Mouse (Mus musculus) kidney, embryonic 14.5 days (tissue): ENCODE results near the gene Slc25a45. TPM values are rescaled to one million over a fixed set of nuclear protein-coding genes. Genes with fewer than 3 reads are reported as not detected.

Experiments
- ATAC-seq: fragments of 200-750 bp; cut with Nextera tagmentation; 2 replicates; pipeline ENCODE4 v1.8.0; 2017; ENCODE audit warnings: moderate number of reproducible peaks, mild to moderate bottlenecking, moderate TSS enrichment, moderate library complexity; ENCODE audit not compliant: low FRiP score, low TSS enrichment
- H3K27ac ChIP-seq: fragments of 300-500 bp; sonication (generic); 2 replicates; pipeline ENCODE4 v1.5.1; 2014; ENCODE audit warnings: low read depth, mild to moderate bottlenecking, low read length, moderate library complexity, mixed read lengths
- H3K27me3 ChIP-seq: fragments of 300-500 bp; sonication (generic); 2 replicates; pipeline ENCODE4 v1.6.1; 2014; ENCODE audit warnings: mild to moderate bottlenecking, low read length; ENCODE audit not compliant: control insufficient read depth, insufficient read depth
- H3K36me3 ChIP-seq: fragments of 300-500 bp; sonication (generic); 2 replicates; pipeline ENCODE4 v1.6.1; 2014; ENCODE audit warnings: low read length, mixed read lengths; ENCODE audit not compliant: control insufficient read depth, insufficient read depth
- H3K4me1 ChIP-seq: fragments of 300-500 bp; sonication (generic); 2 replicates; pipeline ENCODE4 v1.6.1; 2014; ENCODE audit warnings: low read length, mixed read lengths; ENCODE audit not compliant: control insufficient read depth, insufficient read depth
- H3K4me2 ChIP-seq: fragments of 300-500 bp; sonication (generic); replicated peaks from 2 replicates; pipeline ENCODE4 v1.6.1; 2014; ENCODE audit warnings: low read depth, mild to moderate bottlenecking, low read length
- H3K4me3 ChIP-seq: fragments of 300-500 bp; sonication (generic); 2 replicates; pipeline ENCODE4 v1.5.1; 2014; ENCODE audit warnings: mild to moderate bottlenecking, low read length
- H3K9ac ChIP-seq: fragments of 300-500 bp; sonication (generic); 2 replicates; pipeline ENCODE4 v1.6.1; 2014; ENCODE audit warnings: low read depth, mild to moderate bottlenecking, low read length, moderate library complexity
- H3K9me3 ChIP-seq: fragments of 300-500 bp; sonication (generic); 2 replicates; pipeline ENCODE4 v1.6.1; 2016; ENCODE audit warnings: low read length; ENCODE audit not compliant: control insufficient read depth
- WGBS: fragments of 180-500 bp; shearing (Covaris S2); extraction: QIAGEN DNeasy Blood & Tissue Kit; methylation state at CpG from one replicate; pipeline ENCODE4 v1.1.7; 2014; 5-methylcytosine and 5-hydroxymethylcytosine counted together
- polyA plus RNA-seq: library from polyadenylated mRNA; unstranded; fragments of >200 nt; fragmentation: Nextera tagmentation; extraction: Ambion mirVana; gene quantifications from 2 replicates; pipeline ENCODE4 v1.2.1, GENCODE M21; 2014

The Slc25a45 gene
- polyA plus RNA-seq, 1 experiment from 2014 or later: 3.5 TPM

DNA sequence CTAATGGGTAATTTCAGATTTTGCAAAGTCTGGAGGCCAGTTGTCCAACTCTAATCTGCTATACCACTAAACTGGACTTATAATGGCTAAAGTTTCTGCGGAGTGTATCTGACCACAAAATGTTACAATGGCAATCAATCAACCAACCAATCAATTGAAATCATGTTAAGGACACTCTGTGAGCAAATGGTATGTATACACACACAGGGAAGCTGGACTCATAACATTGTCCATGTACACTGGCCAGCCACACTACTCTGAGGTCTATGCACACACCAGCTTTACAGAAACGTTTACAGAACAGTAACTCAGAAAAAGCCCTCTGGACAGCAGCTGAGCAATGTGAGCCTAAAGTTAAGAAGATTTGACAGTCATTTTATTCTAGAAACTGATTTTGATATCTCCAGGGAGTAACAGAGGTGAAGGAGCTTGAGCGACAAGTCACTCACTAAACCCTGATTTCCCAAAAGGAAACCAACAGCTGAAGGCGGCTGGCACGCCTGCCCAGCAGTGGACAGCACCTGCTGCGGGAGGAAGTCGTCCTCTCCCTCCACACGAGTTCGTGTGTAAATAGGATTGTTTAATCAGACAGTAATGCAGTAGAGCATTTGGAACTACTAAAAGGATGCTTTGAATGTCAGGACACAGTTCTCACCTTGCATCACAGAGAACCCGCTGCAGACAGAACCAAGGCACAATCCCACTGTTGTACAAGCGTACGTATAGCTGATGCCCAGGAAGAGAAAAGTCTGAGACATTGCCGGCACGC lies 38.1 kb upstream of the Slc25a45 start:
- Histone ChIP-seq H3K4me2 (no peak overlapping the region), H3K27ac (no peak overlapping the region), H3K9me3 (no peaks in the 10 kb centered on the region), H3K27me3 (no peaks in the 10 kb centered on the region), H3K4me3 (no peak overlapping the region), H3K36me3 (no peaks in the 10 kb centered on the region), H3K4me1 (peaks cover 32% of the 10 kb centered on the region), H3K9ac (no peak overlapping the region)
- WGBS: 76% methylated on average over 14 of the region's 14 CpGs
- no peak for ATAC-seq

DNA sequence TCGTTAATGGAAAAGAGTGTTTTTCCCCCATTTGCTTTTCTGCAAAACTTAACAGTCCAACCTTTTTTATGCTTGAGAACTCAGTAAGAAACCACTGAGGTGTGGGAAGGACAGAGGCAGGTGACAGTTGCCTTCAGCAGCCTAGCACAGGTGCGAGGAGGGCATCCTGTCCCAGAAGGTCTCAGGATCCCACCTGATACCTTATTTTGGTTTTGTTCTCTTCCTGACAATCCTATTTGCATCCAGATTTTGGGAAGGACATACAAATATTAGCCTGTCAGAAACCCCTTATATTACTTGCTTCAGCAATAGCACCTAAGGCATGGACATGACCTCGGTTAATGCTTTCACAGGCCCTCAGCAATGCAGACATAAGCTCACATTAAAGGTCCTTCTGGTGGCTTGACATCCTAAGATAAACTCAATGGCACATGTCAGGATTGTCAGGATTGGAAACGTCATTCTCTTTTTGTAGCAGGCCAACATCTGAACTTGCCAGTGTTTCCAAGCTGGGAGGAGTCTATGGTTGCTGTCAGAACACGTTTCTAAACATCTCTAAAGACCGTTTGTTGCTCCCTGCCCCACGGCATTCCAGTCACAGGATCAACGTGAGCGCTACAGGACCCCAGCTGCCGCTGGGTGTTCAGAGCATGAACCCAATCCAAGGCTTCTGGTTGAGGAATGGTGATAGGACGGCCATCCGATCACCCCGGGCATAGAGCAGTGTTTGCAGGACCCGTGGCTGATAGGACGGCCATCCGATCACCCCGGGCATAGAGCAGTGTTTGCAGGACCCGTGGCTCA lies 37.3 kb upstream of the Slc25a45 start:
- Histone ChIP-seq H3K4me3 (no peak overlapping the region), H3K36me3 (no peaks in the 10 kb centered on the region), H3K27ac (no peak overlapping the region), H3K4me1 (peaks cover 40% of the 10 kb centered on the region), H3K9me3 (no peaks in the 10 kb centered on the region), H3K4me2 (no peak overlapping the region), H3K9ac (no peak overlapping the region), H3K27me3 (no peaks in the 10 kb centered on the region)
- ATAC-seq: no peak
- 76% methylated on average over 18 of the region's 18 CpGs for WGBS

DNA sequence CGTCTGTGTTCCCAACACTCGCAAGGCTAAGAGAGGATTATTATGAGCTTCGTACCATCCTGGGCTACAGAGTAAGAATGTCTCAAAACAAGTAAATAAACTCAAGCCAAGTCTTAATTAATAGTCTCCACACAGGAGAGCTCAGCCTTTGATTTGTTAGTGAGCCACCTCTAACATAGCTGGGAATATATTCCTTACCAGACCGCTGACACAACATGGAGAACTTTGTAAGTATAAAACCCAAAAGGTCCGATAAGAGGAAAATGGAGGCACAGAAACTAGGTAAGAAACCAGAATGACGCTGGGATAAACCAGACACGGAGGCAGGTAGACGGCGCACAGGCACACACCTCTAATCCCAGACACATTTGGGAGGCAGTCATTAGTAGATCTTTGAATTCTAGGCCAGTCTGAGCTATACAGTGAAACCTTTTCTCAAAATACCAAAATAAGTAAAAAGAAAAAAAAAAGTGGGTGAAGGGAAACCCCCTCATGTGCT lies 36.7 kb upstream of the Slc25a45 start:
- H3K9ac ChIP-seq: no peak overlapping the region
- peaks cover 42% of the 10 kb centered on the region for H3K4me1 ChIP-seq
- WGBS: 89% methylated on average over 9 of the region's 9 CpGs
- no peak for ATAC-seq
- H3K9me3 ChIP-seq: no peaks in the 10 kb centered on the region
- H3K4me2 ChIP-seq: no peak overlapping the region
- no peaks in the 10 kb centered on the region for H3K36me3 ChIP-seq
- no peak overlapping the region for H3K27ac ChIP-seq
- no peaks in the 10 kb centered on the region for H3K27me3 ChIP-seq
- H3K4me3 ChIP-seq: no peak overlapping the region

DNA sequence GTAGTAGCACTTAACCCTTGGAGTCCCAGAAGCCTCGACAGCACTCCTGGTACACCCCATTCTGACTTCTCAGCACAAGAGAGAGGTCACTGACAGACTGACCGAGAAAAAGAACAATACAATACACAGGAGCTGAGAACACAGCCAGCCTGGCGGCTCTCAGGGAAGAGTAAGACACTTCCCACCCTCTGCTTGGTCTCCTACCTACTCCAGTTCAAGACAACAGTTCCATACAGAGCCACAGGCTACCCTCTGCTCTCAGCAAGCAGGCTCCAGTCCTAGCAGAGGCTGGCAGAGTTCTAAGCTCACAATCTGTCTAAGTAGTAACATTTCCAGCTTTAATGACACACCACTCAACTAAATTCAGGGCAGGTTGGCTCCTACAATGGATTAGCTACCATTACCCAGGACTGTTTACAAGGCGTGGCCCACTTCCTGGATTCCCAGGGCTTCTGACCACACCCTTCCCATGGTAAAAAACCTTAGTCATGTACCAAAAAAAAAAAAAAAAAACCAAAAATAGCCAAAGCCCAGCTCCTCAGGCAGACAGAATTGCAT lies 36.1 kb upstream of the Slc25a45 start:
- Histone ChIP-seq H3K4me2 (no peak overlapping the region), H3K27ac (no peak overlapping the region), H3K4me1 (peaks cover 45% of the 10 kb centered on the region), H3K4me3 (no peak overlapping the region), H3K36me3 (no peaks in the 10 kb centered on the region), H3K9me3 (no peaks in the 10 kb centered on the region), H3K9ac (no peak overlapping the region), H3K27me3 (no peaks in the 10 kb centered on the region)
- 73% methylated on average over 4 of the region's 4 CpGs for WGBS
- no peak for ATAC-seq

DNA sequence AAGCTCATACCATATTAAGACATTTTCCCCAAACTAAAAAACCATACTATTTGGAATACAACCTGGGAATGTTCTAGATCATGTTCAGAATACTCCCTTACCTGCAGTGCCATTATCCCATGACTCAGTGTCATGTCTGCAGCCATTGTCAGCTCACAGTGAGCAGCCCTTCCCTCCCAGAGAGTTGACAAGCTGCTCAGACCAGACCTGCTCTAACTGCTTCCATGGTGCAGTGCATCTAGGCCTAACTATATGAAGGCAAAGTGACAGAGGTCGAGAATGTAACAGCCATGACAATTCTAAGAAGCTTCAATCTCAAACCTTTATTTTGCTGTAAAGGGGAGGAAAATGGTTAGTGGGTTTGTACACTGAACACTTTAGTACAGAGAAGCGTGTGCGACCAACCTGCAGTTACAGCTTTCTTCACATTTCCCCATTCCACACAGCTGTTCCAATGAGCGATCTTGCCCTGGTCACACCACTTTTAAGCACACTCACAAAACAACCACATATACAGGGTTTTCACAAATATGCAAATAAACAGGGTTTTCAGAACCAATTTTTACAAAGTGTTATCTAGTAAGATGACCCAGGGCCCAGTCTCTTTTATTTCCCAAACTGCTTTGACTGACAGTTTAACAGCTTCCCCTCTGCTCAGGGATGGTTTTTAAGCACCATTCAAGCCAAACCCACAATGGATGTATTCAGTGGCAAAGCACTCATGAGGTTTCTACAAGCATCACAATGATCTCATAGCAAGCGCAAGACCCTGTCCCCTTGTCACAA lies 35.4 kb upstream of the Slc25a45 start:
- WGBS: 48% methylated on average over 5 of the region's 5 CpGs
- no peaks in the 10 kb centered on the region for H3K27me3 ChIP-seq
- no peak for ATAC-seq
- H3K9ac ChIP-seq: no peak overlapping the region
- peak overlapping the region; percentile 66 for H3K4me2 ChIP-seq
- peak overlapping the region; percentile 34; the same call in 1 of the 2 replicates for H3K4me3 ChIP-seq
- peak overlapping the region; percentile 49; the same call in 1 of the 2 replicates for H3K27ac ChIP-seq
- H3K9me3 ChIP-seq: no peaks in the 10 kb centered on the region
- H3K36me3 ChIP-seq: no peaks in the 10 kb centered on the region
- H3K4me1 ChIP-seq: peaks cover 49% of the 10 kb centered on the region

DNA sequence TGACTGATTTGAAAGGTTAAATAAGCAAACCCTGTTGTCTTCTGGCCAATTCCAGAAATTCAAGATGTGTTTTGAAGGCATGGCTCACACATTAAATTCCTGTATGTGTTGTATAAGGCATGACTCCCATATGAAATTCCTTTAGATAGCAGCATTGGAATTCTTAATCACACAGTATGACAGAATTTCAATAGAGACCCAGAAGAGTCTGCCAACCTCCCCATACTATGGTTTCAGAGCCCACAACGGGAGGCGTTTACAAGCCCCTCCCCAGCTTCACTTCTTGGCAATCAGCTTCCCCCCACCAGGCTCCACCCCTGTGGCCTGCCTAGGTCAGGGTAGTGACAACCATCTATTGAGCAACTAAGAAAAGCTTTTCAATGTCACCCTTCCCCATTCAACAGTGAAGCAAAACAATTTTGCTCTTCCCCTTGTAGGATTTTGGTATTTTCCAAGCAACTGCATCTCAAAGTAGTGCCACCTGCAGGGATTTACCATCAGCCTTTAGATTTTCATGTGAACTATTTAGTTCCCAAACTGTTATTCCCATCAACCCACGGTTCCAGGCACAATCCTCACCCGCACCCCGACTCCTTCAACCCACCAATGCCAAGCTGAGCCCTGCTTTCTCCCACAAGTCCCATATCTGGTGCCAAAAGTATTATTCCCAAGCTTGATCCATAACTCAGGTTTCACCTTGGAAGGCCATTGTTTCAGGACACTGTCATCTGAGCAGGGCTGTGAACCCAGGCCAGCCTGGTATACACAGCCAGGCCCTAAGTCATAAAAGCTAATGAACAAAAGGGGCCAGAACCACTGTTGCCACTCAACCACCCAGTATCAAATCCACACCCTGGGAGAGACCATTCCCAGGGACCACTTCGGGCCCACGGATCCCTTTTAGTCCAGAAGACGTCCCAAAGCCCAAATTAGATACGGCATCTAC lies 34.5 kb upstream of the Slc25a45 start:
- H3K4me1 ChIP-seq: peaks cover 58% of the 10 kb centered on the region
- H3K36me3 ChIP-seq: no peaks in the 10 kb centered on the region
- 67% methylated on average over 9 of the region's 9 CpGs for WGBS
- H3K9ac ChIP-seq: 0 out of 2 replicates have a peak overlapping the region, but pooled peaks have one; percentile 8
- no peak for ATAC-seq
- H3K4me2 ChIP-seq: peak overlapping the region; percentile 66
- H3K27me3 ChIP-seq: no peaks in the 10 kb centered on the region
- peak overlapping the region; percentile 49; the same call in 1 of the 2 replicates for H3K27ac ChIP-seq
- H3K4me3 ChIP-seq: peak overlapping the region; percentile 34
- no peaks in the 10 kb centered on the region for H3K9me3 ChIP-seq

DNA sequence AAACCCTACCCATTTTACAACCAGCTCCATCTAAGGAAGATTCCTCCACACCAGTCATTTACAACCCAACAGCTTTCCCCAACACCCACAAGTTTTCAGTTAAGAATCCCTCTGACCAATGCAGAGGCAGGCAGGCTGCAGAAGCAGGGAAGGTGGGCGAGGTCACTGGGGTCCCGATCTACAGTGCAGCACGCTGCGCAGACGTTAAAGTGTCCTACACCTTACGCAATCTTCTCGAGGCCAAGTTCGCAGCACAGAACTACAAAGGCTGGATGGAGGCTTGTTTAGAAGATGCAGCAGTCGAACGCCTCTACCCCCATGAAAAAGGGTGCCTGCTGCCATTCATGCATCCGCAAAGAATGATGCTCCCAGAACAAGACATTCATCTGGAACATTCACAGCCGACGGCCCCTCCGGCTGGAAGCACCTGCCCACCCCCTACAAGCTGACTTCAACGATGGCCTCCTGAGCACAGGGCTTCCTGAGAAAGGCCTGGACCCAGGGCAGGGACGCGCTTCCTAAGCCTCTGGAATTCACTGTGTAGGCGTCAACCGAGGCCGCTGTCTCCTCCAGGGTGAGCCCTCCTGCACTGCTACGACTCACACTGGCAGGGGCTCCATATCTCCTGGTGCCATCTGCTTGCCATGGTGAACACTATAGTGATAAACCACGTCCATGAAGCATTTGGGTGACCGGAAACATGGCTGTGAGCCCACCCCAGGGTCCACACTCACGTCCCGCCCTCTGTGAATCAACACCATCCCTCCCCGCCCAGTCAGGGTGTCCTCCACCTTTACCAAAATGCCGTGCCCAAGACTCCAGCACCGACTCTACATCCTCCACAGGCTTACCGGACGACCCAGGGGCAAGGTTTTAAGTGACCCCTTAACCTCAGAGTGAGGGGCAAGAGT lies 33.6 kb upstream of the Slc25a45 start:
- Histone ChIP-seq H3K4me2 (peak overlapping the region; percentile 66), H3K36me3 (no peaks in the 10 kb centered on the region), H3K4me3 (peak overlapping the region; percentile 34), H3K4me1 (peaks cover 68% of the 10 kb centered on the region), H3K9ac (peak overlapping the region; percentile 60), H3K27ac (peak overlapping the region; percentile 99; the same call in 1 of the 2 replicates), H3K27me3 (no peaks in the 10 kb centered on the region), H3K9me3 (no peaks in the 10 kb centered on the region)
- 64% methylated on average over 30 of the region's 30 CpGs for WGBS
- ATAC-seq: 0 out of 2 replicates have a peak, but pooled peaks have one; percentile 7
